In the genomic region with DNA sequence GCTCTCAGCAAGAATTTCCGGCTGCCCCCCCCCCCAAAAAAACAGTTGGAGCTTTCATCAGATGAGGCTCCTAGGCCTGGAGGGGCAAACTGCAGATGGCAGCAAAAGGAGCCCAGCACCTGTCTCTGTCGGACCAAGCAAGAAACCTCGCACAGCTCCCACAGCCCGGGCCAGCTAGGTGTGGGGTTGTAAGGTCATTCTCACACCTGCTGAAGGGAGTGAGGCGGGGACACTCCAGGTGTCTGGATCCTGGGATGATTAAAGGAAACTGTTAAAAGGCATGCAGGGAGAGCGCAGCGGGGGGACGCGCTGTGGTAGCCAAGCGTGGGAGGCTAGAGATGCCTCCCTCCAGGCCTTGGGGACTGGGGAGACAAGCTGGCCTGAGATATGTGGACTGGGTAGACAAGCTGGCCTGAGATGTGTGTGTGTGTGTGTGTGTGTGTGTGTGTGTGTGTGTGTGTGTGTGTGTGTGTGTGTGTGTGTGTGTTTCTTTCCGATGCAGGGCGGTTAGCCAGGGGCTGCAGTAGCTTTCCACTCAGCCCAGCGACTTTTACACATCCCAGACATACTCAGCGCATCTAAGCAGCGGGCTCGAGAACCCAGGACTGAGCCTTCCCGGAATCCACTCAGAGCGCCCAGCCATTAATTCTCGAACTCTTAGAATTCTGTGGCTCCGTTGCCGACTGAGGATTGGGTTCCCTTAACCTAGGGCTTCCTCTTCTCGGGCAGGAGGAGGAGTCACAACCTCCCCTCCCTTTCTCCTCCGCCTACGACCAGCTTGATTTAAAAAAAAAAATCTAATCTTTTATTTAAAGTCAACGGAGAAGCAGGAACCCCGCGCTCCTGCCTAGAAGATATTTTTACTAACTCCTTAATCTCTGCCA, we compare ENCODE assay signal across 8 mouse cellular contexts. TPM values are rescaled to one million over a fixed set of nuclear protein-coding genes. Genes with fewer than 3 reads are reported as not detected.
DNase-seq lines count a peak whose midpoint lies in the region; ATAC-seq and TF ChIP-seq lines count a peak whose summit lies in the region.

No protein-coding gene starts in this region.

- H3K9ac ChIP-seq in embryonic facial prominence, embryonic 15.5 days = no peak overlapping the region
- H3K9ac ChIP-seq in heart, embryonic 12.5 days = peak overlapping the region; percentile 65
- 0 out of 2 replicates have a peak overlapping the region, but pooled peaks have one; percentile 36 for H3K9ac ChIP-seq in kidney, embryonic 15.5 days
- peak overlapping the region; percentile 69 for H3K9ac ChIP-seq in liver, embryonic 13.5 days
- H3K9ac ChIP-seq in stomach, embryonic 14.5 days (replicated peaks; ENCODE audit: low read depth, low read length) = no peak overlapping the region

- H3ac ChIP-seq in C2C12 (ENCODE audit: control insufficient read depth, insufficient read length, low read depth) = peak overlapping the region; percentile 30

- H3K4me1 ChIP-seq in embryonic facial prominence, embryonic 15.5 days = 0 out of 2 replicates have a peak, but pooled peaks cover 3% of the 10 kb centered on the region
- H3K4me1 ChIP-seq in heart, embryonic 12.5 days (replicated peaks) = no peaks in the 10 kb centered on the region
- 0 out of 2 replicates have a peak, but pooled peaks cover 3% of the 10 kb centered on the region for H3K4me1 ChIP-seq in kidney, embryonic 15.5 days
- peaks cover 4% of the 10 kb centered on the region for H3K4me1 ChIP-seq in liver, embryonic 13.5 days (replicated peaks)
- no peaks in the 10 kb centered on the region for H3K4me1 ChIP-seq in stomach, embryonic 14.5 days (ENCODE audit: control insufficient read depth, insufficient read depth, low read length)

- H3K79me3 ChIP-seq in C2C12 (ENCODE audit: low read depth) = peaks cover 10% of the 10 kb centered on the region

- peak overlapping the region; percentile 88 for H3K27ac ChIP-seq in embryonic facial prominence, embryonic 15.5 days (replicated peaks)
- peak overlapping the region; percentile 92 for H3K27ac ChIP-seq in heart, embryonic 12.5 days (ENCODE audit: poor library complexity, severe bottlenecking)
- H3K27ac ChIP-seq in kidney, embryonic 15.5 days = peak overlapping the region; percentile 92
- H3K27ac ChIP-seq in liver, embryonic 13.5 days = peak overlapping the region; percentile 85
- H3K27ac ChIP-seq in stomach, embryonic 14.5 days (ENCODE audit: low read length) = peak overlapping the region; percentile 80

- WGBS in embryonic facial prominence, embryonic 15.5 days = 29% methylated on average over 24 of the region's 27 CpGs
- 14% methylated on average over 25 of the region's 27 CpGs for WGBS in heart, embryonic 12.5 days
- WGBS in kidney, embryonic 15.5 days = 25% methylated on average over 25 of the region's 27 CpGs
- WGBS in liver, embryonic 13.5 days (ENCODE audit: insufficient replicate concordance) = 19% methylated on average over 25 of the region's 27 CpGs
- WGBS in stomach, embryonic 14.5 days = 33% methylated on average over 26 of the region's 27 CpGs

- peak; percentile 32 for DNase-seq in adrenal gland, postnatal 25 days
- DNase-seq in liver, embryonic 13.5 days = peak; percentile 34
- peak; percentile 77 for DNase-seq in naive thymus-derived CD4-positive, alpha-beta T cell, adult 2 months (ENCODE audit: low read depth)

- no peaks in the 10 kb centered on the region for H3K9me3 ChIP-seq in embryonic facial prominence, embryonic 15.5 days (replicated peaks)
- H3K9me3 ChIP-seq in heart, embryonic 12.5 days (replicated peaks) = no peaks in the 10 kb centered on the region
- no peaks in the 10 kb centered on the region for H3K9me3 ChIP-seq in kidney, embryonic 15.5 days (replicated peaks)
- no peaks in the 10 kb centered on the region for H3K9me3 ChIP-seq in liver, embryonic 13.5 days (replicated peaks)
- H3K9me3 ChIP-seq in stomach, embryonic 14.5 days (ENCODE audit: control insufficient read depth, low read depth, low read length) = no peaks in the 10 kb centered on the region

- H3K36me3 ChIP-seq in C2C12 (ENCODE audit: control insufficient read depth, insufficient read depth) = no peaks in the 10 kb centered on the region
- no peaks in the 10 kb centered on the region for H3K36me3 ChIP-seq in embryonic facial prominence, embryonic 15.5 days
- H3K36me3 ChIP-seq in heart, embryonic 12.5 days = no peaks in the 10 kb centered on the region
- H3K36me3 ChIP-seq in kidney, embryonic 15.5 days = no peaks in the 10 kb centered on the region
- H3K36me3 ChIP-seq in liver, embryonic 13.5 days = no peaks in the 10 kb centered on the region
- no peaks in the 10 kb centered on the region for H3K36me3 ChIP-seq in stomach, embryonic 14.5 days (ENCODE audit: control insufficient read depth, insufficient read depth, low read length)

- H3K4me2 ChIP-seq in embryonic facial prominence, embryonic 15.5 days (replicated peaks) = peak overlapping the region; percentile 55
- H3K4me2 ChIP-seq in heart, embryonic 12.5 days = peak overlapping the region; percentile 71
- peak overlapping the region; percentile 62 for H3K4me2 ChIP-seq in kidney, embryonic 15.5 days
- H3K4me2 ChIP-seq in liver, embryonic 13.5 days = peak overlapping the region; percentile 86
- H3K4me2 ChIP-seq in stomach, embryonic 14.5 days (replicated peaks; ENCODE audit: low read depth, low read length) = peak overlapping the region; percentile 45

- H3K4me3 ChIP-seq in C2C12 (ENCODE audit: insufficient read depth, poor library complexity, severe bottlenecking) = peak overlapping the region; percentile 28
- peak overlapping the region; percentile 64 for H3K4me3 ChIP-seq in embryonic facial prominence, embryonic 15.5 days (replicated peaks)
- H3K4me3 ChIP-seq in heart, embryonic 12.5 days = peak overlapping the region; percentile 76
- H3K4me3 ChIP-seq in kidney, embryonic 15.5 days (replicated peaks) = peak overlapping the region; percentile 68
- H3K4me3 ChIP-seq in liver, embryonic 13.5 days (replicated peaks) = peak overlapping the region; percentile 76
- H3K4me3 ChIP-seq in stomach, embryonic 14.5 days (ENCODE audit: low read depth, low read length) = peak overlapping the region; percentile 30

- peaks cover 33% of the 10 kb centered on the region for H3K79me2 ChIP-seq in C2C12 (ENCODE audit: control insufficient read depth, insufficient read depth)

- H3K27me3 ChIP-seq in C2C12 (ENCODE audit: control insufficient read depth, insufficient read depth, insufficient read length) = no peaks in the 10 kb centered on the region
- H3K27me3 ChIP-seq in embryonic facial prominence, embryonic 15.5 days = no peaks in the 10 kb centered on the region
- H3K27me3 ChIP-seq in heart, embryonic 12.5 days (replicated peaks) = 0 out of 2 replicates have a peak, but pooled peaks cover 10% of the 10 kb centered on the region
- H3K27me3 ChIP-seq in kidney, embryonic 15.5 days = peaks cover 3% of the 10 kb centered on the region; the same call in 1 of the 2 replicates
- H3K27me3 ChIP-seq in liver, embryonic 13.5 days = no peaks in the 10 kb centered on the region
- no peaks in the 10 kb centered on the region for H3K27me3 ChIP-seq in stomach, embryonic 14.5 days (ENCODE audit: control insufficient read depth, insufficient read depth, low read length)

- no peak for TF ChIP-seq CTCF in C2C12 (IDR thresholded peaks at IDR 0.05; ENCODE audit: control insufficient read depth, insufficient read depth, insufficient read length)

- ATAC-seq in embryonic facial prominence, embryonic 15.5 days (ENCODE audit: insufficient number of reproducible peaks, low FRiP score, low TSS enrichment, low read depth) = no peak
- ATAC-seq in heart, embryonic 12.5 days (ENCODE audit: insufficient number of reproducible peaks, low FRiP score) = 0 out of 2 replicates have a peak, but pooled peaks have one; percentile 25
- ATAC-seq in kidney, embryonic 15.5 days (replicated peaks; ENCODE audit: low FRiP score) = peak; percentile 50
- peak; percentile 22; the same call in 1 of the 2 replicates for ATAC-seq in liver, embryonic 13.5 days (ENCODE audit: low read depth)
- ATAC-seq in stomach, embryonic 14.5 days (ENCODE audit: insufficient number of reproducible peaks, insufficient read depth, low FRiP score, low read depth) = no peak

TF ChIP-seq in C2C12, 6 proteins besides CTCF, POLR2A, EP300 and RAD21:
- TF ChIP-seq USF1 (IDR thresholded peaks at IDR 0.05; ENCODE audit: low read depth) (no peak), FOSL1 (IDR thresholded peaks at IDR 0.05; ENCODE audit: insufficient read depth, low read length, poor library complexity, severe bottlenecking) (no peak)
TF ChIP-seq in C2C12: peak in this region for 0.

RNA-seq across cellular contexts. Expression of a gene that starts 44.1 kb away (rescaled TPM):
- 7.3 TPM for polyA plus RNA-seq in C2C12 (2012; fragmentation: generic; extraction: Trizol)
- 56.0 and 57.8 TPM in 2 replicates for total RNA-seq in adrenal gland, postnatal 25 days (2021)
- polyA plus RNA-seq in embryonic facial prominence, embryonic 15.5 days (2015; fragmentation: Nextera tagmentation; extraction: Ambion mirVana) = 5.1 and 5.7 TPM in 2 replicates
- 6.1 and 6.4 TPM in 2 replicates for polyA plus RNA-seq in heart, embryonic 12.5 days (2016; fragmentation: Nextera tagmentation; extraction: Ambion mirVana)
- polyA plus RNA-seq in kidney, embryonic 15.5 days (2015; fragmentation: Nextera tagmentation; extraction: Ambion mirVana) = 7.9 and 8.1 TPM in 2 replicates
- polyA plus RNA-seq in liver, embryonic 13.5 days (2015; fragmentation: Nextera tagmentation; extraction: Ambion mirVana) = 1.8 and 2.0 TPM in 2 replicates
- polyA plus RNA-seq in stomach, embryonic 14.5 days (2014; fragmentation: Nextera tagmentation; extraction: Ambion mirVana) = 8.3 and 9.9 TPM in 2 replicates

Comparison
In these comparisons a context has a peak if more than half of its experiments do, and no peak if none do; other contexts are left out.
1. ATAC-seq: peak in heart, embryonic 12.5 days (single experiment), kidney, embryonic 15.5 days (single experiment) and liver, embryonic 13.5 days (single experiment); none in embryonic facial prominence, embryonic 15.5 days (single experiment) and stomach, embryonic 14.5 days (single experiment).
2. H3K9ac ChIP-seq: peak in heart, embryonic 12.5 days (single experiment), kidney, embryonic 15.5 days (single experiment) and liver, embryonic 13.5 days (single experiment); none in embryonic facial prominence, embryonic 15.5 days (single experiment) and stomach, embryonic 14.5 days (single experiment).
3. Peak in every context shown above with its lines, with median percentiles within 50 percentile points of each other: H3K4me3 ChIP-seq, DNase-seq, H3K27ac ChIP-seq and H3K4me2 ChIP-seq.